Mouse (Mus musculus) midbrain, embryonic 14.5 days (tissue): ENCODE results near the gene Thbd. TPM values are rescaled to one million over a fixed set of nuclear protein-coding genes. Genes with fewer than 3 reads are reported as not detected.
A peak's percentile ranks its signal among the peaks of the same experiment; 100 is the strongest.

Source experiments
- ATAC-seq: fragments of 200-750 bp; cut with Nextera tagmentation; 2 replicates; pipeline ENCODE4 v1.8.0; 2017; ENCODE audit warnings: moderate number of reproducible peaks, moderate library complexity; ENCODE audit not compliant: low FRiP score, low TSS enrichment
- DNase-seq: peaks from one replicate; pipeline ENCODE4 v3.0.0-alpha.2; 2015
- H3K27ac ChIP-seq: fragments of 300-500 bp; sonication (generic); replicated peaks from 2 replicates; pipeline ENCODE4 v1.5.1; 2014; ENCODE audit warnings: mild to moderate bottlenecking, low read depth, low read length, moderate library complexity
- H3K27me3 ChIP-seq: fragments of 300-500 bp; sonication (generic); 2 replicates; pipeline ENCODE4 v1.6.1; 2014; ENCODE audit warnings: low read length, control low read depth, mixed read lengths; ENCODE audit not compliant: control insufficient read depth, insufficient read depth
- H3K36me3 ChIP-seq: fragments of 300-500 bp; sonication (generic); 2 replicates; pipeline ENCODE4 v1.6.1; 2014; ENCODE audit warnings: low read length, control low read depth; ENCODE audit not compliant: control insufficient read depth, insufficient read depth
- H3K4me1 ChIP-seq: fragments of 300-500 bp; sonication (generic); 2 replicates; pipeline ENCODE4 v1.6.1; 2014; ENCODE audit warnings: mild to moderate bottlenecking, antibody characterized with exemption, low read length, control low read depth; ENCODE audit not compliant: control insufficient read depth, insufficient read depth
- H3K4me2 ChIP-seq: fragments of 300-500 bp; sonication (generic); 2 replicates; pipeline ENCODE4 v1.6.1; 2014; ENCODE audit warnings: mild to moderate bottlenecking, low read length, moderate library complexity
- H3K4me3 ChIP-seq: fragments of 300-500 bp; sonication (generic); replicated peaks from 2 replicates; pipeline ENCODE4 v1.5.1; 2014; ENCODE audit warnings: low read depth, low read length
- H3K9ac ChIP-seq: fragments of 300-500 bp; sonication (generic); replicated peaks from 2 replicates; pipeline ENCODE4 v1.6.1; 2014; ENCODE audit warnings: mild to moderate bottlenecking, low read length, moderate library complexity
- H3K9me3 ChIP-seq: fragments of 300-500 bp; sonication (generic); 2 replicates; pipeline ENCODE4 v1.6.1; 2016; ENCODE audit warnings: low read length, control low read depth, mixed read lengths; ENCODE audit not compliant: control insufficient read depth
- WGBS: fragments of 180-500 bp; shearing (Covaris S2); extraction: QIAGEN DNeasy Blood & Tissue Kit; methylation state at CpG from one replicate; pipeline ENCODE4 v1.1.7; 2014; 5-methylcytosine and 5-hydroxymethylcytosine counted together
- polyA plus RNA-seq: library from polyadenylated mRNA; unstranded; fragments of >200 nt; fragmentation: Nextera tagmentation; extraction: Ambion mirVana; gene quantifications from 2 replicates; pipeline ENCODE4 v1.2.1, GENCODE M21; 2014

Gene Thbd
- polyA plus RNA-seq = 1.0 and 5.4 TPM in 2 replicates

- peak within 1 kb of the TSS; percentile 65 for H3K4me2 ChIP-seq
- peaks cover 38% of the 10 kb centered on the region for H3K27me3 ChIP-seq
Measured at GRCm38 (mm10) chr2:148407870-148408760, at the start of gene Thbd. Gene Thbd (minus strand): TSS chr2:148408188.

GRCm38 (mm10) chr2:148455341-148455740 lies 47.4 kb upstream of the Thbd start:
- Histone ChIP-seq H3K4me3 (no peak overlapping the region), H3K4me2 (no peak overlapping the region), H3K9me3 (no peaks in the 10 kb centered on the region), H3K27me3 (no peaks in the 10 kb centered on the region), H3K9ac (no peak overlapping the region), H3K27ac (no peak overlapping the region), H3K4me1 (no peaks in the 10 kb centered on the region), H3K36me3 (no peaks in the 10 kb centered on the region)
- DNase-seq = no peak
- ATAC-seq = no peak

More at GRCm38 (mm10) chr2:148407870-148408760, at the start of gene Thbd:
- peak within 1 kb of the TSS; percentile 31 for H3K4me3 ChIP-seq
- peaks cover 19% of the 10 kb centered on the region for H3K4me1 ChIP-seq
- DNase-seq (no peak), ATAC-seq (peak; percentile 54)
- no peaks in the 10 kb centered on the region for H3K36me3 ChIP-seq
- no peak within 1 kb of the TSS for H3K27ac ChIP-seq
- 3% methylated on average over 35 of the region's 35 CpGs for WGBS
- H3K9me3 ChIP-seq = no peaks in the 10 kb centered on the region
- H3K9ac ChIP-seq = peak within 1 kb of the TSS; percentile 35

GRCm38 (mm10) chr2:148454014-148454542 lies 46.1 kb upstream of the Thbd start:
- WGBS = 89% methylated on average over 4 of the region's 4 CpGs
- no peak overlapping the region for H3K4me3 ChIP-seq
- no peaks in the 10 kb centered on the region for H3K9me3 ChIP-seq
- no peak overlapping the region for H3K9ac ChIP-seq
- H3K36me3 ChIP-seq = no peaks in the 10 kb centered on the region
- H3K27ac ChIP-seq = no peak overlapping the region
- H3K4me1 ChIP-seq = no peaks in the 10 kb centered on the region
- ATAC-seq (no peak), DNase-seq (no peak)
- no peak overlapping the region for H3K4me2 ChIP-seq
- no peaks in the 10 kb centered on the region for H3K27me3 ChIP-seq

GRCm38 (mm10) chr2:148453061-148453460 lies 45.1 kb upstream of the Thbd start:
- ATAC-seq (no peak), DNase-seq (no peak)
- no peaks in the 10 kb centered on the region for H3K36me3 ChIP-seq
- H3K27me3 ChIP-seq = no peaks in the 10 kb centered on the region
- no peaks in the 10 kb centered on the region for H3K9me3 ChIP-seq
- H3K4me2 ChIP-seq = no peak overlapping the region
- no peaks in the 10 kb centered on the region for H3K4me1 ChIP-seq
- no peak overlapping the region for H3K9ac ChIP-seq
- WGBS = 90% methylated on average over 3 of the region's 3 CpGs
- no peak overlapping the region for H3K27ac ChIP-seq
- no peak overlapping the region for H3K4me3 ChIP-seq

- no peak overlapping the region for H3K27ac ChIP-seq
- H3K4me2 ChIP-seq = no peak overlapping the region
- DNase-seq (no peak), ATAC-seq (no peak)
- H3K27me3 ChIP-seq = no peaks in the 10 kb centered on the region
- H3K9ac ChIP-seq = no peak overlapping the region
- H3K36me3 ChIP-seq = no peaks in the 10 kb centered on the region
- 81% methylated on average over 5 of the region's 5 CpGs for WGBS
- no peak overlapping the region for H3K4me3 ChIP-seq
- H3K4me1 ChIP-seq = no peaks in the 10 kb centered on the region
- H3K9me3 ChIP-seq = no peaks in the 10 kb centered on the region
Measured at GRCm38 (mm10) chr2:148451498-148451897, 43.5 kb upstream of the Thbd start.

GRCm38 (mm10) chr2:148450616-148451015 lies 42.6 kb upstream of the Thbd start:
- H3K9me3 ChIP-seq = no peaks in the 10 kb centered on the region
- H3K27me3 ChIP-seq = no peaks in the 10 kb centered on the region
- WGBS = 87% methylated on average over 5 of the region's 5 CpGs
- ATAC-seq = no peak
- H3K27ac ChIP-seq = no peak overlapping the region
- H3K36me3 ChIP-seq = no peaks in the 10 kb centered on the region
- H3K4me3 ChIP-seq = no peak overlapping the region
- H3K4me1 ChIP-seq = no peaks in the 10 kb centered on the region
- DNase-seq = no peak
- H3K9ac ChIP-seq = no peak overlapping the region
- no peak overlapping the region for H3K4me2 ChIP-seq

- no peak overlapping the region for H3K9ac ChIP-seq
- no peaks in the 10 kb centered on the region for H3K4me1 ChIP-seq
- no peaks in the 10 kb centered on the region for H3K9me3 ChIP-seq
- ATAC-seq = no peak
- no peak overlapping the region for H3K27ac ChIP-seq
- 93% methylated on average over 1 of the region's 1 CpGs for WGBS
- no peak overlapping the region for H3K4me2 ChIP-seq
- no peaks in the 10 kb centered on the region for H3K27me3 ChIP-seq
- no peaks in the 10 kb centered on the region for H3K36me3 ChIP-seq
- no peak overlapping the region for H3K4me3 ChIP-seq
- DNase-seq = no peak
Measured at GRCm38 (mm10) chr2:148449659-148450058, 41.7 kb upstream of the Thbd start.

GRCm38 (mm10) chr2:148446446-148446845 lies 38.5 kb upstream of the Thbd start:
- Histone ChIP-seq H3K27ac (no peak overlapping the region), H3K9me3 (no peaks in the 10 kb centered on the region), H3K27me3 (no peaks in the 10 kb centered on the region), H3K36me3 (no peaks in the 10 kb centered on the region), H3K4me3 (no peak overlapping the region), H3K9ac (no peak overlapping the region), H3K4me2 (no peak overlapping the region), H3K4me1 (no peaks in the 10 kb centered on the region)
- 82% methylated on average over 3 of the region's 3 CpGs for WGBS
- DNase-seq = no peak
- no peak for ATAC-seq

- H3K4me1 ChIP-seq = no peaks in the 10 kb centered on the region
- no peak for ATAC-seq
- H3K36me3 ChIP-seq = no peaks in the 10 kb centered on the region
- no peaks in the 10 kb centered on the region for H3K9me3 ChIP-seq
- DNase-seq = no peak
- H3K4me3 ChIP-seq = no peak overlapping the region
- no peak overlapping the region for H3K9ac ChIP-seq
- no peaks in the 10 kb centered on the region for H3K27me3 ChIP-seq
- H3K4me2 ChIP-seq = no peak overlapping the region
- H3K27ac ChIP-seq = no peak overlapping the region
- WGBS = 93% methylated on average over 1 of the region's 1 CpGs
Measured at GRCm38 (mm10) chr2:148445616-148446015, 37.6 kb upstream of the Thbd start.
